Mouse (Mus musculus) heart, embryonic 12.5 days (tissue): ENCODE measurements around the gene Sec14l2. TPM values are rescaled to one million over a fixed set of nuclear protein-coding genes. Genes with fewer than 3 reads are reported as not detected.
"Not testable (repeated sequence)": the region's sequence is repeated elsewhere in the genome, so short reads cannot be mapped to it uniquely, and the experiment has no call there.

Source experiments
- ATAC-seq: fragments of 200-750 bp; cut with Nextera tagmentation; 2 replicates; pipeline ENCODE4 v1.8.0; 2017; ENCODE audit warnings: moderate TSS enrichment, moderate library complexity; ENCODE audit not compliant: insufficient number of reproducible peaks, low FRiP score
- H3K27ac ChIP-seq: fragments of 300-500 bp; sonication (generic); 2 replicates; pipeline ENCODE4 v1.5.1; 2016; ENCODE audit warnings: mild to moderate bottlenecking, moderate library complexity; ENCODE audit not compliant: poor library complexity, severe bottlenecking
- H3K27me3 ChIP-seq: fragments of 300-500 bp; sonication (generic); replicated peaks from 2 replicates; pipeline ENCODE4 v1.6.1; 2016; ENCODE audit warnings: mild to moderate bottlenecking, moderate library complexity
- H3K36me3 ChIP-seq: fragments of 300-500 bp; sonication (generic); 2 replicates; pipeline ENCODE4 v1.6.1; 2016; ENCODE audit warnings: mild to moderate bottlenecking, moderate library complexity
- H3K4me1 ChIP-seq: fragments of 300-500 bp; sonication (generic); replicated peaks from 2 replicates; pipeline ENCODE4 v1.6.1; 2016; ENCODE audit warnings: mild to moderate bottlenecking
- H3K4me2 ChIP-seq: fragments of 300-500 bp; sonication (generic); 2 replicates; pipeline ENCODE4 v1.6.1; 2016; ENCODE audit warnings: mild to moderate bottlenecking, moderate library complexity
- H3K4me3 ChIP-seq: fragments of 300-500 bp; sonication (generic); 2 replicates; pipeline ENCODE4 v1.5.1; 2016; ENCODE audit warnings: mild to moderate bottlenecking
- H3K9ac ChIP-seq: fragments of 300-500 bp; sonication (generic); 2 replicates; pipeline ENCODE4 v1.6.1; 2016; ENCODE audit warnings: mild to moderate bottlenecking, moderate library complexity
- H3K9me3 ChIP-seq: fragments of 300-500 bp; sonication (generic); replicated peaks from 2 replicates; pipeline ENCODE4 v1.6.1; 2016; ENCODE audit warnings: mild to moderate bottlenecking, moderate library complexity
- WGBS: fragments of 180-500 bp; shearing (Covaris S2); methylation state at CpG from one replicate; pipeline ENCODE4 v1.1.7; 2016; 5-methylcytosine and 5-hydroxymethylcytosine counted together
- polyA plus RNA-seq: library from polyadenylated mRNA; unstranded; fragments of >200 nt; fragmentation: Nextera tagmentation; extraction: Ambion mirVana; gene quantifications from 2 replicates; pipeline ENCODE4 v1.2.1, GENCODE M21; 2016

Sec14l2 gene
- polyA plus RNA-seq, 1 experiment from 2014 or later: 1.1 TPM

GRCm38 (mm10) chr11:4148120-4148519 is 24.9 kb upstream of the Sec14l2 start:
- H3K27me3 ChIP-seq: no peaks in the 10 kb centered on the region

GRCm38 (mm10) chr11:4147098-4147497 is 23.9 kb upstream of the Sec14l2 start:
- Histone ChIP-seq H3K9me3 (no peaks in the 10 kb centered on the region), H3K9ac (no peak overlapping the region), H3K4me3 (no peak overlapping the region), H3K4me1 (peaks cover 5% of the 10 kb centered on the region; the same call in 1 of the 2 replicates), H3K27ac (no peak overlapping the region), H3K4me2 (no peak overlapping the region), H3K36me3 (peaks cover 42% of the 10 kb centered on the region), H3K27me3 (no peaks in the 10 kb centered on the region)
- 69% methylated on average over 10 of the region's 10 CpGs for WGBS
- ATAC-seq: no peak

More at GRCm38 (mm10) chr11:4148120-4148519, 24.9 kb upstream of the Sec14l2 start:
- H3K9ac ChIP-seq: no peak overlapping the region
- H3K36me3 ChIP-seq: peaks cover 33% of the 10 kb centered on the region
- H3K4me3 ChIP-seq: no peak overlapping the region
- no peaks in the 10 kb centered on the region for H3K9me3 ChIP-seq
- H3K4me2 ChIP-seq: no peak overlapping the region
- no peak for ATAC-seq
- WGBS: 80% methylated on average over 5 of the region's 5 CpGs
- peaks cover 5% of the 10 kb centered on the region; the same call in 1 of the 2 replicates for H3K4me1 ChIP-seq
- no peak overlapping the region for H3K27ac ChIP-seq

- no peaks in the 10 kb centered on the region for H3K27me3 ChIP-seq
- no peaks in the 10 kb centered on the region for H3K9me3 ChIP-seq
- no peak overlapping the region for H3K4me2 ChIP-seq
- H3K9ac ChIP-seq: no peak overlapping the region
- peaks cover 5% of the 10 kb centered on the region; the same call in 1 of the 2 replicates for H3K4me1 ChIP-seq
- no peak for ATAC-seq
- peaks cover 49% of the 10 kb centered on the region for H3K36me3 ChIP-seq
- H3K27ac ChIP-seq: no peak overlapping the region
- H3K4me3 ChIP-seq: no peak overlapping the region
- WGBS: 71% methylated on average over 6 of the region's 6 CpGs
Observed at GRCm38 (mm10) chr11:4146381-4146780, 23.2 kb upstream of the Sec14l2 start.

GRCm38 (mm10) chr11:4143281-4144062 is 20.3 kb upstream of the Sec14l2 start:
- WGBS: 84% methylated on average over 21 of the region's 21 CpGs
- Histone ChIP-seq H3K36me3 (peaks cover 67% of the 10 kb centered on the region), H3K9me3 (no peaks in the 10 kb centered on the region), H3K27me3 (no peaks in the 10 kb centered on the region), H3K27ac (no peak overlapping the region), H3K9ac (no peak overlapping the region), H3K4me3 (no peak overlapping the region), H3K4me2 (no peak overlapping the region), H3K4me1 (peaks cover 5% of the 10 kb centered on the region; the same call in 1 of the 2 replicates)
- no peak for ATAC-seq

- Histone ChIP-seq H3K27ac (no peak overlapping the region), H3K4me1 (no peaks in the 10 kb centered on the region), H3K36me3 (peaks cover 73% of the 10 kb centered on the region), H3K9me3 (no peaks in the 10 kb centered on the region), H3K27me3 (no peaks in the 10 kb centered on the region), H3K4me3 (no peak overlapping the region), H3K9ac (no peak overlapping the region), H3K4me2 (no peak overlapping the region)
- WGBS: 86% methylated on average over 4 of the region's 4 CpGs
- ATAC-seq: no peak
Observed at GRCm38 (mm10) chr11:4142352-4142751, 19.1 kb upstream of the Sec14l2 start.

- Histone ChIP-seq H3K27ac (no peak overlapping the region), H3K9ac (no peak overlapping the region), H3K4me2 (no peak overlapping the region), H3K4me1 (0 out of 2 replicates have a peak, but pooled peaks cover 1% of the 10 kb centered on the region), H3K27me3 (no peaks in the 10 kb centered on the region), H3K36me3 (peaks cover 75% of the 10 kb centered on the region), H3K9me3 (no peaks in the 10 kb centered on the region), H3K4me3 (no peak overlapping the region)
- no peak for ATAC-seq
Observed at GRCm38 (mm10) chr11:4141505-4141904, 18.3 kb upstream of the Sec14l2 start.

- WGBS: 78% methylated on average over 2 of the region's 2 CpGs
- Histone ChIP-seq H3K4me3 (no peak overlapping the region), H3K9ac (no peak overlapping the region), H3K27me3 (no peaks in the 10 kb centered on the region), H3K4me2 (no peak overlapping the region), H3K36me3 (peaks cover 59% of the 10 kb centered on the region), H3K4me1 (peaks cover 10% of the 10 kb centered on the region), H3K27ac (no peak overlapping the region), H3K9me3 (no peaks in the 10 kb centered on the region)
- no peak for ATAC-seq
Observed at GRCm38 (mm10) chr11:4138964-4139363, 15.7 kb upstream of the Sec14l2 start.

GRCm38 (mm10) chr11:4134986-4135935 is 12.0 kb upstream of the Sec14l2 start, which contains the start of gene Rnf215:
Gene Rnf215 (plus strand): TSS chr11:4135202.
- peak within 1 kb of the TSS; percentile 83 for H3K4me2 ChIP-seq
- peak within 1 kb of the TSS; percentile 95 for H3K9ac ChIP-seq
- peaks cover 12% of the 10 kb centered on the region for H3K4me1 ChIP-seq
- H3K27me3 ChIP-seq: no peaks in the 10 kb centered on the region
- peak within 1 kb of the TSS; percentile 61; the same call in 1 of the 2 replicates for H3K27ac ChIP-seq
- 3% methylated on average over 65 of the region's 66 CpGs for WGBS
- H3K36me3 ChIP-seq: peaks cover 25% of the 10 kb centered on the region
- H3K9me3 ChIP-seq: 0 out of 2 replicates have a peak, but pooled peaks cover 4% of the 10 kb centered on the region
- ATAC-seq: peak; percentile 95
- peak within 1 kb of the TSS; percentile 89 for H3K4me3 ChIP-seq

GRCm38 (mm10) chr11:4134400-4134799 is 11.2 kb upstream of the Sec14l2 start:
- H3K4me3 ChIP-seq: 0 out of 2 replicates have a peak overlapping the region, but pooled peaks have one; percentile 89
- peak overlapping the region; percentile 20; the same call in 1 of the 2 replicates for H3K4me2 ChIP-seq
- 0 out of 2 replicates have a peak, but pooled peaks cover 4% of the 10 kb centered on the region for H3K9me3 ChIP-seq
- H3K27me3 ChIP-seq: no peaks in the 10 kb centered on the region
- no peak for ATAC-seq
- WGBS: 54% methylated on average over 6 of the region's 6 CpGs
- no peak overlapping the region for H3K27ac ChIP-seq
- H3K36me3 ChIP-seq: peaks cover 17% of the 10 kb centered on the region
- peak overlapping the region; percentile 7; the same call in 1 of the 2 replicates for H3K9ac ChIP-seq
- H3K4me1 ChIP-seq: peaks cover 12% of the 10 kb centered on the region

GRCm38 (mm10) chr11:4133450-4133849 is 10.2 kb upstream of the Sec14l2 start:
- no peak overlapping the region for H3K9ac ChIP-seq
- ATAC-seq: no peak
- 0 out of 2 replicates have a peak, but pooled peaks cover 4% of the 10 kb centered on the region for H3K9me3 ChIP-seq
- H3K4me3 ChIP-seq: no peak overlapping the region
- peaks cover 12% of the 10 kb centered on the region for H3K4me1 ChIP-seq
- no peak overlapping the region for H3K27ac ChIP-seq
- WGBS: 47% methylated on average over 3 of the region's 3 CpGs
- H3K27me3 ChIP-seq: no peaks in the 10 kb centered on the region
- peaks cover 13% of the 10 kb centered on the region for H3K36me3 ChIP-seq
- no peak overlapping the region for H3K4me2 ChIP-seq

- H3K4me2 ChIP-seq, H3K4me1 ChIP-seq, ATAC-seq, H3K36me3 ChIP-seq, H3K9ac ChIP-seq, H3K27ac ChIP-seq, H3K4me3 ChIP-seq, H3K27me3 ChIP-seq: not testable (repeated sequence)
- H3K9me3 ChIP-seq: peaks cover 20% of the 10 kb centered on the region
- WGBS: 81% methylated on average over 4 of the region's 4 CpGs
Observed at GRCm38 (mm10) chr11:4128461-4128860, 5.2 kb upstream of the Sec14l2 start.
